Mouse (Mus musculus) common myeloid progenitor, adult 5-6 weeks (primary cell): ENCODE measurements around the gene Eif1. TPM values are rescaled to one million over a fixed set of nuclear protein-coding genes. Genes with fewer than 3 reads are reported as not detected.
"Not testable (repeated sequence)": the region's sequence is repeated elsewhere in the genome, so short reads cannot be mapped to it uniquely, and the experiment has no call there.

Experiments
- ATAC-seq: replicated peaks from 2 replicates; pipeline ENCODE4 v1.8.0; 2016; ENCODE audit warnings: low read depth, mild to moderate bottlenecking, moderate TSS enrichment, inconsistent platforms; ENCODE audit not compliant: poor library complexity, severe bottlenecking
- total RNA-seq: library from RNA; stranded (forward); fragments of 200-1000, 187-1606 nt; gene quantifications from 2 replicates; pipeline ENCODE4 v1.2.3, GENCODE M21; 2017

Gene Eif1
- total RNA-seq, 1 experiment from 2014 or later: 411 TPM

- ATAC-seq: no peak
These were observed 8.0 kb upstream of the Eif1 start for GRCm38 (mm10) chr11:100311656-100312055.

- no peak for ATAC-seq
These were observed 7.5 kb upstream of the Eif1 start for GRCm38 (mm10) chr11:100312096-100312679.

GRCm38 (mm10) chr11:100313424-100313823, 6.3 kb upstream of the Eif1 start:
- no peak for ATAC-seq

DNA sequence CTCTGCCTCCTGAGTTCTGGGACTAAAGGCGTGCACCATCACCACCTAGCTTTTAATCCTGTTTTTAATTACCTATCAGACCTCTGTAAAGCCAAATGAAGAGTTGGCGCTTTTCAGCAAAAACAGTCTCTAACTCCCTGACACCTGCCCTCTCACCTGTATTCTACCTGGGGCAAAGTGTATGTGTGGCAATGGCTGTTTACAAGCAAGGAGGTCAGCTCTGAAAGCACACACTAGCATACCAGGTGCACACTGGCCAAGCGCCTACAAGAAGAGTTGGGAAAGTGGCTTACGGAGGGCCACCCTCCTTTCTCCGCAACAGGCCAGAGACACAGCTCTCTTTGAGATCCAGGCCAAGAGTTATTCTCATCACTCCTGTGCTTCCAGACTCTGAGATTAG, 4.2 kb upstream of the Eif1 start:
- ATAC-seq: no peak

GRCm38 (mm10) chr11:100317826-100318380, 1.8 kb upstream of the Eif1 start:
- ATAC-seq: no peak

DNA sequence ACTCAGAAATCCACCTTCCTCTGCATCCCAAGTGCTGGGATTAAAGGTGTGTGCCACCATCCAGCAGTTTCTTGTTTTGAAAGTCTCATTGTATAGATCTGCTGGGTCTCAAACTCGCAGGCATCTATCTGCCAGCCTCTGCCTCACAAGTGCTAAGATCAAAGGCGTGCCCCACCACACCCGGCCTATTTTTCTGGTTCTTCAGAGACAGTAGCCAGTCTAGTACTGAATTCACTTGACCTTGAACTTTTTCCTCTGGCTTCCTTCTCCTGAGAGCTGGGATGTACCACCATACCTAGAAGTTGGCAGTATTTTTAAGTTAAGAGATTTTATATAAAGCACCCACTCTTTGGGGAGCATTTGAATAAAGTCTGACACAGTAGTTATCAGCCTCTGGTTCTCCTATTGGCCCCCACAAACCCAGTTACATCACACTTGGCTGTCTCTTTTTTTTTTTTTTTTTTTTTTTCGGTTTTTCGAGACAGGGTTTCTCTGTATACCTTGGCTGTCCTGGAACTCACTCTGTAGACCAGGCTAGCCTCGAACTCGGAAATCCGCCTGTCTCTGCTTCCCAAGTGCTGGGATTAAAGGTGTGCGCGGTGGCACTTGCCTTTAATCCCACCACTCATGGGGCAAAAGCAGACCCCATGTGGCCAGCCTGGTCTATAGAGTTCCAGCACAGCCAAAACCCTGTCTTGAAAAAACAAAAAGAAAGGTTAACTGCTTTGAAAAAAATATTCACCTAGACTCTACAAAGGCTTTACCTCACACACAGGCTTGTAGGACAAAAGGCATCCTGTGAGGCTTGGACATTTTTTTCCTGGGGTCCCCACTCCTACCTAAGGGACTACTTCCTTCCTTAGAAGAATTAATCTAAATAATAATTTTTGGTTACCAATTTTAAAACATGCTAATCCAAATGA, 895 bp upstream of the Eif1 start:
- ATAC-seq: no peak

- peak; percentile 82 for ATAC-seq
These were observed 516 bp downstream of the Eif1 start for GRCm38 (mm10) chr11:100320172-100320630.

DNA sequence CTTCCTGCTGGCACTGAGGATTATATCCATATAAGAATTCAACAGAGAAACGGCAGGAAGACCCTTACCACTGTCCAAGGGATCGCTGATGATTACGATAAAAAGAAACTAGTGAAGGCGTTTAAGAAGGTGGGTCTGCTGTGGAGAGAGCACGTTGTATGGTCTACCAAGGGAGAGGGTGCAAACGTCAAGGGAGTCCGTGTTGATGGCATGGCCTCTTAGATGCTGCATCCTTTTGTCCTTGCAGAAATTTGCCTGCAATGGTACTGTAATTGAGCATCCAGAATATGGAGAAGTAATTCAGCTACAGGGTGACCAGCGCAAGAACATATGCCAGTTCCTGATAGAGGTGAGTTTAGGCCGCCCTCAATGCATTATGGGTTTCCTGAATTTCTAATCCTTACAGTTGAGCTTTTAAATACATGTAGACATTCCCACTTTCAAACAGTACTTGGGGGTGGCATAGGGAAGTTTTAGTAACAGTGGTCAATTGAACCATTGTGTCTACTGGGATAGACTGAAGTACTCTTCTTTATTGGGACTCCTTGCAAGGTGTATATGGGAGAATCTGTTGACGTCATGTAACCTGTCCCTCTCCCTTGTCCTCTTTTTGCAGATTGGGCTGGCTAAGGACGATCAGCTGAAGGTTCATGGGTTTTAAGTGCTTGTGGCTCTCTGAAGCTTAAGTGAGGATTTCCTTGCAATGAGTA, 1.2 kb downstream of the Eif1 start:
- not testable (repeated sequence) for ATAC-seq

DNA sequence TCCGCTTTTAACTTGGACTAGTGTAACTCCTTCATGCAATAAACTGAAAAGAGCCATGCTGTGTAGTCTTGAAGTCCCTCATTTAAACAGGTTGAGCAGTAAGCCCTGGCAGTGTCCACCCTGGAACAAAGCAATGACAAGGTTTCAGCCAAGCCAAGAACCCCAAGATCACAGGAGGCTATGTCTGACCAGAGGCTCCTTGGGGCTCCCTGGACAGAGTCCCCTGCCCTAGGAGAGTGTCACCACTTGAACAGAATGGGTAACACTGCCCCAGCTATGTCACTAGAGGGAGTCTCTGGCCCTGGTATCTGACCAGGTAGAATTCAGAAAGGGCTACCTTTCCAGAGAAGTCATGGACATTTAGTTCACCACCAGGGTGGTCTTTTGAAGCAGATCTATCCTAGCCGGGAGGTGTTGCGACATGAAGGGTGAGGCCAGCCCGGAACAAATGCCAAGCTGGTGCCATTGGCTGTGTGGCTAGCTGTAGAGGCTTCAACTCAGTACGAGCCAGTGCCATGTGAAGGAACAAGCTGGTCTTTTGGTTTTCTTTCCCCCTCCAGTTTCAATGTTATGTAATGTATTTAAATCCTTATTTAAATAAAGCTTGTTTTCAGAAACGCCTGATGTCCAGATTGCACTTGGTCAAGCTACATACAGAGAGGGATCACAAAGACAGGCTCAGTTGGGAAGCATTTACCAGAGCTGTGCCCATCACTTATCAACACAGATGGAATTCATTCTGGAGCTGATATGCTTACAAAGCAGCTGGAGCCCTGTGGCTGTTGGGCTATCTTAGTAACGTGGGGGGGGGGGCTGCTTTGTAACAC, 2.0 kb downstream of the Eif1 start:
- ATAC-seq: not testable (repeated sequence)

DNA sequence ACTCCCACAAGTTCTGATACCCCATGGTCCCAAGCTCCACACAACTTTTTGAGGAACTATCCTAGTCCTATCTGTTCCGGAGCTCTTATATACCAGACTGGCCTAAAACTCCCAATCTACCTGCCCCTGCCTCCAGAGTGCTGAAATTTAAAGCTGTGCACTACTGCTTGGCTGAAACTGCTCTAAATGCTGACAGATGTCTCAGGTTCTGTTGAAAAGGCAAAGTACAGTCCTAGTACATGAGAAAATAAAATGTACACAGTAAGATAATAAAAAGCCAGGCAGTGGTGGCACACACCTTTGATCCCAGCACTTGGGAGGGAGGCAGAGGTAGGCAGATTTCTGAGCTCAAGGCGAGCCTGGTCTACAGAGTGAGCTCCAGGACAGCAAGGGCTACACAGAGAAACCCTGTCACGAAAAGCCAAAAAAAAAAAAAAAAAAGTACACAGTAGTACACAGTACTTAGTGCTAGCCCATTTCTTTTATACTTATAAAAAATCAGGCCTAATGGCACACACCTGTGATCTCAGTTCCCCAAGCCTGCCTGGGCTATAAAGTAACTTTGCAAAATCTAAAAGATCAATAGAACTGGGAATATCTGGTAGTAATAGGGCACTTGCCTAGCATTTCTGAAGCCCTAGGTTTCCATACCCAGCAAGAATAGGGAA, 3.0 kb downstream of the Eif1 start:
- ATAC-seq: no peak

- ATAC-seq: 0 out of 2 replicates have a peak, but pooled peaks have one; percentile 10
These were observed 3.9 kb downstream of the Eif1 start for GRCm38 (mm10) chr11:100323578-100323977.

- ATAC-seq: no peak
These were observed 5.5 kb downstream of the Eif1 start for GRCm38 (mm10) chr11:100325062-100325629.

GRCm38 (mm10) chr11:100327316-100327715, 7.6 kb downstream of the Eif1 start:
- no peak for ATAC-seq

DNA sequence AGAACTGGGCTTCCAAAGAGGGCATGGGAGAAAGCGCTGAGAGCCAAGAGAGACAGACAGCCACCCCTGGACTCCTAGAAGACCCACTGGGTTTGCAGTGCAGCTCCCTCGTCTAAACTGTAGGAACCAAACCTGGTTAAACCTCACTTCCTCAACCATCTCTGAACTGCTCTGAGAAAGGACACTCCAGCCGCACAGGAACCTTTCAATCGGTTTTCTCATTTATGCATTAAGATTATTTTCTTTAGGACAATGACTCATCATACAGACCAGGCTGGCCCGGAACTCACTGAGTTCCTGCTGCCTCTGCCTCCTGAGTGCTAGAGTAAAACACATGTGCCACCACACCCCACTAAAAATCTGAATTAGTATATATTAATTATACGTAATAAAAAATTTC, 8.1 kb downstream of the Eif1 start:
- no peak for ATAC-seq

- ATAC-seq: no peak
These were observed 10.6 kb downstream of the Eif1 start for GRCm38 (mm10) chr11:100330235-100330634.

DNA sequence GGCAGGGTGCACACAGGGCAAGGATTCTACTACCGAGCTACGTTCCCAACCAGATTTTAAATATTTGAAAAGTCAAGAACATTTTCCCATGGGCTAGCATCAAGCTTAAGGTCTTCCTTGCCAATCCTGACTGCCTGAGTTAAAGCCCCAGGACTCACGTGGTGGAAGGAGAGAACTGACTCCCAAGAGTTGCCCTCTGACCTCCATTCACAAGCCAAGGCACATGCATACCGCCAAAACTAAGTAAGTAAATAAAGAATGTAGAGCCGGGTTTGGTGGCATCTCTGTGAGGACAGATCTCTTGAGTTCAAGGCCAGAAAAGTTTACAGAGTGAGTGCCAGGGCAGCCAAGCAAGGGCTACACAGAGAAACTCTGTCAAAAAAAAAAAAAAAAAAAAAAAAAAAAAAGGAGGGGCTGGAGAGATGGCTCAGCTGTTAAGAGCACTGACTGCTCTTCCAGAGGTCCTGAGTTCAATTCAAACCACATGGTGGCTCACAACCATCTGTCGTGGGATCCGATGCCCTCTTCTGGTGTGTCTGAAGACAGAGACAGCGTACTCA, 11.2 kb downstream of the Eif1 start:
- ATAC-seq: not testable (repeated sequence)

DNA sequence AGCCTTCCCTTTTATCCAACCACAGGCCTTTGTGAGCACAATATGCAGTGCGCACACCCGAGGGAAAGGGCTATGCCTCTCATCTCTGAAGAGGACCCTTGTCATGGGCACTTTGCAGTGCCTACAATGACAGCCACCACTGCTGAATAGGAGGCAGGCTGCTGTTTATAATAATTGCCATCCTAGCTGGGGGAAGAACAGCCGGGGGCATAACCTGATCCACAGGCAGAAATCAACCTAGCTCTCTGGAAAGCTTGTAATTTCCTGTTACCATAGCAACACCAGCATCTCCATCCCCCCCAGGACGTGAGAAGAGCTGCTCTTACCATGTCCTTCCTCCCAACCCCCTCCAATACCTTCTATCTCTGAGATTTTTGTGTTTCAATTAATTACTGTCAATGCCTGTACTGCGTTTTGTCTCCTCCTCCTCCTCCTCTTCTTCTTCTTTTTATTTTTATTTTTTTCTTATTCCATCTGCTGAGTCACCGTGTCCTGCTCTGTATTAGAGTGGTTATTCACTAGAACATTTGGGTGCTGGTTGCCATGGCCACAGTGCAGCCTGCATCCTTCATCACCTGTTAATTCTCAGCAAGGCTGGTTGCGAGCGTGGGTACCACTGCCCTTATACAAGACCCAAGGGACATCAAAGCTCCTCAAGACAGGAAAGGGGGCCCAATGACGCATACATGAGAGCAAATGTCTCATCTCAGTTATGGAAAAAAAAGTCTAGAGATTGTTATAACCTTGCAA, 13.3 kb downstream of the Eif1 start:
- no peak for ATAC-seq
